Mouse (Mus musculus) monocyte, adult 5-6 weeks (primary cell): ENCODE measurements around the gene Fyn. TPM values are rescaled to one million over a fixed set of nuclear protein-coding genes. Genes with fewer than 3 reads are reported as not detected.

ENCODE experiments used
- ATAC-seq: fragments of 153-309, 156-312 bp; replicated peaks from 2 replicates; pipeline ENCODE4 v1.8.0; 2017; ENCODE audit warnings: mild to moderate bottlenecking; ENCODE audit not compliant: low TSS enrichment, insufficient number of reproducible peaks, severe bottlenecking, poor library complexity, low FRiP score
- total RNA-seq: library from RNA; stranded (forward); fragments of 200-1000, 200-491, 200-594 nt; gene quantifications from 3 replicates; pipeline ENCODE4 v1.2.3, GENCODE M21; 2017

Fyn gene
- total RNA-seq, 1 experiment from 2014 or later, result 255 TPM

GRCm38 (mm10) chr10:39376676-39377075, 8.0 kb downstream of the Fyn start:
- no peak for ATAC-seq

GRCm38 (mm10) chr10:39377219-39377618, 8.6 kb downstream of the Fyn start:
- ATAC-seq, result no peak

- no peak for ATAC-seq
Measured at GRCm38 (mm10) chr10:39378025-39378603, 9.5 kb downstream of the Fyn start.

GRCm38 (mm10) chr10:39379287-39379686, 10.6 kb downstream of the Fyn start:
- no peak for ATAC-seq

GRCm38 (mm10) chr10:39379721-39380370, 11.2 kb downstream of the Fyn start:
- no peak for ATAC-seq

- no peak for ATAC-seq
Measured at GRCm38 (mm10) chr10:39385259-39385658, 16.6 kb downstream of the Fyn start.

- no peak for ATAC-seq
Measured at GRCm38 (mm10) chr10:39386203-39386602, 17.5 kb downstream of the Fyn start.

GRCm38 (mm10) chr10:39387024-39387423, 18.4 kb downstream of the Fyn start:
- no peak for ATAC-seq

- no peak for ATAC-seq
Measured at GRCm38 (mm10) chr10:39387556-39387955, 18.9 kb downstream of the Fyn start.

GRCm38 (mm10) chr10:39388144-39388543, 19.5 kb downstream of the Fyn start:
- no peak for ATAC-seq

- ATAC-seq, result no peak
Measured at GRCm38 (mm10) chr10:39389451-39389891, 20.8 kb downstream of the Fyn start.

GRCm38 (mm10) chr10:39390541-39390940, 21.9 kb downstream of the Fyn start:
- ATAC-seq, result peak; percentile 69

- no peak for ATAC-seq
Measured at GRCm38 (mm10) chr10:39392900-39393483, 24.3 kb downstream of the Fyn start.

- ATAC-seq, result no peak
Measured at GRCm38 (mm10) chr10:39395544-39395943, 26.9 kb downstream of the Fyn start.

GRCm38 (mm10) chr10:39398924-39399323, 30.3 kb downstream of the Fyn start:
- no peak for ATAC-seq

- ATAC-seq, result no peak
Measured at GRCm38 (mm10) chr10:39400155-39400554, 31.5 kb downstream of the Fyn start.

- peak; percentile 70 for ATAC-seq
Measured at GRCm38 (mm10) chr10:39402487-39402886, 33.8 kb downstream of the Fyn start.

- ATAC-seq, result no peak
Measured at GRCm38 (mm10) chr10:39403706-39404105, 35.1 kb downstream of the Fyn start.

- no peak for ATAC-seq
Measured at GRCm38 (mm10) chr10:39404175-39404574, 35.5 kb downstream of the Fyn start.
